Mouse (Mus musculus) ovary, adult 18-20 months (tissue): ENCODE data around the gene Vmn1r19.
"Not testable (repeated sequence)": the region's sequence is repeated elsewhere in the genome, so short reads cannot be mapped to it uniquely, and the experiment has no call there.

Source experiments
- DNase-seq: peaks from one replicate; pipeline ENCODE4 v3.0.0; 2022; ENCODE audit warnings: low spot score, mixed read lengths

Gene Vmn1r19

GRCm38 (mm10) chr6:57403480-57403879, at the start of gene Vmn1r19:
Gene Vmn1r19, plus strand, starts transcription at chr6:57403780.
- not testable (repeated sequence) for DNase-seq

GRCm38 (mm10) chr6:57356864-57357263, 46.7 kb upstream of the Vmn1r19 start:
- no peak for DNase-seq

- no peak for DNase-seq
These were observed 40.0 kb upstream of the Vmn1r19 start, which contains the start of gene Vmn1r17 for GRCm38 (mm10) chr6:57363627-57364026. Gene Vmn1r17, minus strand, starts transcription at chr6:57363727.

- DNase-seq = not testable (repeated sequence)
These were observed 37.7 kb upstream of the Vmn1r19 start for GRCm38 (mm10) chr6:57365866-57366265.

- no peak for DNase-seq
These were observed 36.1 kb upstream of the Vmn1r19 start for GRCm38 (mm10) chr6:57367496-57367895.

- no peak for DNase-seq
These were observed 7.9 kb upstream of the Vmn1r19 start, which contains the start of gene Vmn1r18 for GRCm38 (mm10) chr6:57395683-57396082. Gene Vmn1r18, minus strand, starts transcription at chr6:57395783.

- DNase-seq = no peak
These were observed 25.1 kb downstream of the Vmn1r19 start, which contains the start of gene Vmn1r20 for GRCm38 (mm10) chr6:57428630-57429029. Gene Vmn1r20, plus strand, starts transcription at chr6:57428930.

- no peak for DNase-seq
These were observed 27.6 kb downstream of the Vmn1r19 start for GRCm38 (mm10) chr6:57431196-57431595.
